Mouse (Mus musculus) MEL (cell line): Measurements from ENCODE around the gene Entr1. TPM values are rescaled to one million over a fixed set of nuclear protein-coding genes. Genes with fewer than 3 reads are reported as not detected.

Experiments
- DNase-seq: peaks from one replicate; pipeline ENCODE4 v3.0.0; 2011; ENCODE audit warnings: low read depth, low spot score
- H3K27ac ChIP-seq: 2 replicates; pipeline ENCODE4 v1.5.1; 2012; ENCODE audit warnings: low read depth, mild to moderate bottlenecking, control low read depth, low read length, moderate library complexity; ENCODE audit not compliant: control insufficient read depth
- H3K27me3 ChIP-seq, 2 experiments: fragments of 150-350 bp in 1 of 2; sonication (generic) in 1 of 2; 2 replicates each; pipeline ENCODE4 v1.6.1; 2012; ENCODE audit warnings: low read length in 2 of 2, mild to moderate bottlenecking in 2 of 2, improper control_type of control experiment in 1 of 2, moderate library complexity in 1 of 2; ENCODE audit not compliant: insufficient read depth in 2 of 2, control insufficient read depth in 1 of 2
- H3K36me3 ChIP-seq, 2 experiments: 2 replicates each; pipeline ENCODE4 v1.6.1; 2012 to 2014; ENCODE audit warnings: low read length in 2 of 2, improper control_type of control experiment in 1 of 2, inconsistent platforms in 1 of 2, mild to moderate bottlenecking in 1 of 2; ENCODE audit not compliant: insufficient read depth in 2 of 2, control insufficient read depth in 1 of 2
- H3K4me1 ChIP-seq, 2 experiments: fragments of 150-350 bp in 1 of 2; sonication (generic) in 1 of 2; 2 replicates each; pipeline ENCODE4 v1.6.1; 2012; ENCODE audit warnings: low read length in 2 of 2, improper control_type of control experiment in 1 of 2, mild to moderate bottlenecking in 1 of 2; ENCODE audit not compliant: insufficient read depth in 2 of 2, control insufficient read depth in 1 of 2
- H3K4me3 ChIP-seq, 2 experiments: fragments of 150-350 bp in 1 of 2; sonication (generic) in 1 of 2; 2 replicates each; pipeline ENCODE4 v1.5.1; 2012; ENCODE audit warnings: low read depth in 2 of 2, low read length in 2 of 2, mild to moderate bottlenecking in 2 of 2, moderate library complexity in 2 of 2, control low read depth in 1 of 2, improper control_type of control experiment in 1 of 2; ENCODE audit not compliant: control insufficient read depth in 1 of 2, insufficient read depth in 1 of 2
- H3K79me2 ChIP-seq: 2 replicates; pipeline ENCODE4 v1.6.1; 2012; ENCODE audit warnings: mild to moderate bottlenecking, low read length, moderate library complexity; ENCODE audit not compliant: control insufficient read depth, poor library complexity, insufficient read depth
- H3K9ac ChIP-seq: 2 replicates; pipeline ENCODE4 v1.6.1; 2012; ENCODE audit warnings: low read depth, mild to moderate bottlenecking, control low read depth, low read length, moderate library complexity; ENCODE audit not compliant: control insufficient read depth, poor library complexity, severe bottlenecking
- H3K9me3 ChIP-seq: fragments of 150-350 bp; sonication (generic); replicated peaks from 2 replicates; pipeline ENCODE4 v1.6.1; 2012; ENCODE audit warnings: mild to moderate bottlenecking, low read length, improper control_type of control experiment, moderate library complexity; ENCODE audit not compliant: insufficient read depth
- BHLHE40 ChIP-seq: IDR thresholded peaks from 2 replicates; pipeline ENCODE4 v1.6.1; 2012; ENCODE audit warnings: low read depth, mild to moderate bottlenecking, inconsistent platforms, low read length, improper control_type of control experiment, borderline replicate concordance
- CTCF ChIP-seq, 3 experiments: IDR thresholded peaks in 2 of 3; conservative IDR thresholded peaks in 1 of 3; 2 replicates each; pipeline ENCODE4 v1.5.1; 2011 to 2012; ENCODE audit warnings: low read length in 3 of 3, low read depth in 2 of 3, mild to moderate bottlenecking in 2 of 3, improper control_type of control experiment in 1 of 3, inconsistent platforms in 1 of 3, mixed read lengths in 1 of 3, moderate library complexity in 1 of 3; ENCODE audit not compliant: control insufficient read depth in 1 of 3, insufficient read depth in 1 of 3, poor library complexity in 1 of 3, severe bottlenecking in 1 of 3
- ETS1 ChIP-seq: IDR thresholded peaks from 2 replicates; pipeline ENCODE4 v1.6.1; 2012; ENCODE audit warnings: low read depth, mild to moderate bottlenecking, inconsistent platforms, low read length, improper control_type of control experiment, moderate library complexity
- GATA1 ChIP-seq: IDR thresholded peaks from 2 replicates; pipeline ENCODE4 v1.6.1; 2011; ENCODE audit warnings: low read depth, low read length, improper control_type of control experiment
- HCFC1 ChIP-seq: IDR thresholded peaks from 2 replicates; pipeline ENCODE4 v1.6.1; 2012; ENCODE audit warnings: low read depth, mild to moderate bottlenecking, inconsistent platforms, low read length, improper control_type of control experiment, moderate library complexity
- KAT2A ChIP-seq: conservative IDR thresholded peaks from 2 replicates; pipeline ENCODE4 v1.6.1; 2012; ENCODE audit warnings: low read depth, low read length, improper control_type of control experiment, inconsistent platforms
- NELFE ChIP-seq: IDR thresholded peaks from 2 replicates; pipeline ENCODE4 v1.6.1; 2011; ENCODE audit warnings: low read depth, low read length, improper control_type of control experiment
- NRF1 ChIP-seq: IDR thresholded peaks from 2 replicates; pipeline ENCODE4 v1.6.1; 2014; ENCODE audit warnings: low read depth, mild to moderate bottlenecking, inconsistent platforms, low read length, improper control_type of control experiment, moderate library complexity; ENCODE audit not compliant: poor library complexity, insufficient read depth, severe bottlenecking
- POLR2A ChIP-seq, 2 experiments: IDR thresholded peaks; 2 replicates each; pipeline ENCODE4 v1.6.1; 2011 to 2012; ENCODE audit warnings: low read length in 2 of 2, mild to moderate bottlenecking in 2 of 2, control low read depth in 1 of 2, improper control_type of control experiment in 1 of 2, low read depth in 1 of 2, moderate library complexity in 1 of 2; ENCODE audit not compliant: control insufficient read depth in 1 of 2, insufficient read depth in 1 of 2, poor library complexity in 1 of 2
- RAD21 ChIP-seq: IDR thresholded peaks from 2 replicates; pipeline ENCODE4 v1.6.1; 2011; ENCODE audit warnings: mild to moderate bottlenecking, low read depth, low read length, improper control_type of control experiment
- USF2 ChIP-seq, 2 experiments: IDR thresholded peaks; 2 replicates each; pipeline ENCODE4 v1.6.1; 2011 to 2012; ENCODE audit warnings: improper control_type of control experiment in 2 of 2, low read length in 2 of 2, borderline replicate concordance in 1 of 2, inconsistent platforms in 1 of 2, low read depth in 1 of 2, mild to moderate bottlenecking in 1 of 2; ENCODE audit not compliant: insufficient read depth in 1 of 2
- ZKSCAN1 ChIP-seq: IDR thresholded peaks from 2 replicates; pipeline ENCODE4 v1.6.1; 2012; ENCODE audit warnings: low read depth, mild to moderate bottlenecking, inconsistent platforms, low read length, improper control_type of control experiment, moderate library complexity
- polyA plus RNA-seq, 2 experiments: library from polyadenylated mRNA; stranded (reverse) in 1 of 2; unstranded in 1 of 2; fragments of >175 nt in 1 of 2; fragments of >200 nt in 1 of 2; gene quantifications; 2 replicates each; pipeline versions ENCODE4 v1.2.1 to v1.2.4; 2012; ENCODE audit warnings: low replicate concordance in 2 of 2, low read depth in 1 of 2; ENCODE audit not compliant: insufficient read length in 2 of 2, insufficient read depth in 1 of 2, missing spikeins in 1 of 2
- total RNA-seq: library from RNA; depleted of rRNA; stranded (reverse); fragments of 300-350 nt; gene quantifications from 2 replicates; pipeline ENCODE4 v1.2.3, GENCODE M21; 2012

The Entr1 gene
- total and polyA plus RNA-seq, 3 experiments: 63.6 to 71.1 TPM; not detected in 1

DNA sequence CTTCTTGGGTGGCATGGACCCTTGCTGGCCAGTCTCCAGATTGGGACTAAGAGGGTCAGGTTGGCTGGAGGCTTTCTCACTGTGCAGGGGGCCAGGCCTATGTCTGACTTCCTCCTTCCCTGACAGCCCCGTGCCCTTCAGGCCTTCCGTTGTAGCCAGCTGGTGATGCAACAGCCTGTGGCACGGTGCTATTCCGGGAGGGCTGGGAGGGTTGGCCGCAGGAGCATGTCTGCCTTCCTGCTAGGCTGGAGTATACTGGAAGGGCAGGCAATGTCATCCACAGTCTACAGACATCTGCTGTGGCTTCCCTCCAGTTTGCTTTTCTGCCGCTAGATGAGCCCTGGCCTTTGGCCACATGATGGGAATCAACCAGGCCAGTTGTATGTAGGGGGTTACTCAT lies 29.1 kb downstream of the Entr1 start:
- H3K27me3 ChIP-seq: no peaks in the 10 kb centered on the region
- no peak for DNase-seq
- no peaks in the 10 kb centered on the region for H3K4me1 ChIP-seq
- no peaks in the 10 kb centered on the region for H3K79me2 ChIP-seq
- TF ChIP-seq ETS1: no peak
- TF ChIP-seq GATA1: no peak
- no peak for TF ChIP-seq POLR2A (IDR thresholded peaks at IDR 0.05; ENCODE audit: control insufficient read depth in 1 of 2, insufficient read depth in 1 of 2, low read depth in 1 of 2, low read length in 2 of 2, poor library complexity in 1 of 2)
- no peak for TF ChIP-seq NELFE
- TF ChIP-seq HCFC1: no peak
- TF ChIP-seq RAD21: no peak
- no peaks in the 10 kb centered on the region for H3K9me3 ChIP-seq
- peaks cover 0 to under 1% of the 10 kb centered on the region in 2 experiments; a peak in 1 of 4 replicates for H3K36me3 ChIP-seq
- no peak overlapping the region for H3K4me3 ChIP-seq
- H3K27ac ChIP-seq: no peak overlapping the region
- no peak overlapping the region for H3K9ac ChIP-seq

- Histone ChIP-seq H3K79me2 (no peaks in the 10 kb centered on the region), H3K9ac (no peak overlapping the region), H3K36me3 (no peaks in the 10 kb centered on the region), H3K4me3 (no peak overlapping the region), H3K27me3 (no peaks in the 10 kb centered on the region), H3K4me1 (no peaks in the 10 kb centered on the region), H3K27ac (no peak overlapping the region), H3K9me3 (no peaks in the 10 kb centered on the region)
- no peak for TF ChIP-seq KAT2A
- DNase-seq: no peak
Observed at GRCm38 (mm10) chr2:26358667-26359320, 30.3 kb downstream of the Entr1 start.

GRCm38 (mm10) chr2:26357484-26357883 lies 31.6 kb downstream of the Entr1 start:
- Histone ChIP-seq H3K9ac (no peak overlapping the region), H3K4me1 (peaks cover 0 to 7% of the 10 kb centered on the region in 2 experiments; a peak in 2 of 4 replicates), H3K4me3 (no peak overlapping the region), H3K27ac (no peak overlapping the region), H3K79me2 (peaks cover under 1% of the 10 kb centered on the region; the same call in 1 of the 2 replicates), H3K9me3 (no peaks in the 10 kb centered on the region), H3K27me3 (no peaks in the 10 kb centered on the region; a peak in 1 of 4 replicates), H3K36me3 (peaks cover 0 to 2% of the 10 kb centered on the region in 2 experiments; a peak in 1 of 4 replicates)
- no peak for TF ChIP-seq USF2 (IDR thresholded peaks at IDR 0.05; ENCODE audit: borderline replicate concordance in 1 of 2, insufficient read depth in 1 of 2, low read depth in 1 of 2, low read length in 2 of 2)
- peak in 2 of 3 experiments; percentile 3 to 28; a peak in 2 of 6 replicates for TF ChIP-seq CTCF (IDR thresholded peaks at IDR 0.05 in 2 of 3, conservative IDR thresholded peaks at IDR 0.05 in 1 of 3; ENCODE audit: control insufficient read depth in 1 of 3, insufficient read depth in 1 of 3, low read depth in 2 of 3, low read length in 3 of 3, poor library complexity in 1 of 3, severe bottlenecking in 1 of 3)
- TF ChIP-seq BHLHE40: no peak
- no peak for TF ChIP-seq NRF1
- TF ChIP-seq ETS1: no peak
- no peak for TF ChIP-seq ZKSCAN1
- no peak for DNase-seq
